Mouse (Mus musculus) MEL (cell line): ENCODE measurements at regions not wholly inside any gene's neighbourhood (a gene's known extent, or its start where the extent isn't known, plus 50 kb on each side); places are given as distances from the start of the nearest gene placed in this dataset.

Experiments used
- CHD2 ChIP-seq: IDR thresholded peaks from 2 replicates; pipeline ENCODE4 v1.6.1; 2011; ENCODE audit warnings: low read length, improper control_type of control experiment
- EP300 ChIP-seq, 2 experiments: IDR thresholded peaks; 2 replicates each; pipeline ENCODE4 v1.6.1; 2011; ENCODE audit warnings: improper control_type of control experiment in 2 of 2, low read length in 2 of 2, low read depth in 1 of 2, mild to moderate bottlenecking in 1 of 2
- ETS1 ChIP-seq: IDR thresholded peaks from 2 replicates; pipeline ENCODE4 v1.6.1; 2012; ENCODE audit warnings: low read depth, mild to moderate bottlenecking, inconsistent platforms, low read length, improper control_type of control experiment, moderate library complexity
- POLR2A ChIP-seq, 2 experiments: IDR thresholded peaks; 2 replicates each; pipeline ENCODE4 v1.6.1; 2011 to 2012; ENCODE audit warnings: low read length in 2 of 2, mild to moderate bottlenecking in 2 of 2, control low read depth in 1 of 2, improper control_type of control experiment in 1 of 2, low read depth in 1 of 2, moderate library complexity in 1 of 2; ENCODE audit not compliant: control insufficient read depth in 1 of 2, insufficient read depth in 1 of 2, poor library complexity in 1 of 2
- POLR2AphosphoS5 ChIP-seq: IDR thresholded peaks from 2 replicates; pipeline ENCODE4 v1.6.1; 2012; ENCODE audit warnings: low read depth, borderline replicate concordance, mild to moderate bottlenecking, inconsistent platforms, low read length, moderate library complexity, mixed read lengths
- SIN3A ChIP-seq: IDR thresholded peaks from 2 replicates; pipeline ENCODE4 v1.6.1; 2012; ENCODE audit warnings: low read length, improper control_type of control experiment, inconsistent platforms
- TBP ChIP-seq: IDR thresholded peaks from 2 replicates; pipeline ENCODE4 v1.8.0; 2011; ENCODE audit warnings: low read depth, low read length, improper control_type of control experiment
- TCF12 ChIP-seq: IDR thresholded peaks from 2 replicates; pipeline ENCODE4 v1.6.1; 2014; ENCODE audit warnings: low read depth, mild to moderate bottlenecking, inconsistent platforms, low read length, improper control_type of control experiment, moderate library complexity
- UBTF ChIP-seq: IDR thresholded peaks from 2 replicates; pipeline ENCODE4 v1.6.1; 2012; ENCODE audit warnings: low read depth, mild to moderate bottlenecking, inconsistent platforms, low read length, improper control_type of control experiment, moderate library complexity, borderline replicate concordance; ENCODE audit not compliant: insufficient read depth
- USF1 ChIP-seq: IDR thresholded peaks from 2 replicates; pipeline ENCODE4 v1.6.1; 2014; ENCODE audit warnings: low read depth, mild to moderate bottlenecking, inconsistent platforms, low read length, improper control_type of control experiment, moderate library complexity

- no peak for TF ChIP-seq EP300 (IDR thresholded peaks at IDR 0.05; ENCODE audit: low read depth in 1 of 2, low read length in 2 of 2)
- TF ChIP-seq CHD2: no peak
- TF ChIP-seq ETS1: no peak
- no peak for TF ChIP-seq SIN3A
- no peak for TF ChIP-seq TBP
- no peak for TF ChIP-seq TCF12
- TF ChIP-seq POLR2A (IDR thresholded peaks at IDR 0.05; ENCODE audit: control insufficient read depth in 1 of 2, insufficient read depth in 1 of 2, low read depth in 1 of 2, low read length in 2 of 2, poor library complexity in 1 of 2): no peak
- no peak for TF ChIP-seq UBTF
- no peak for TF ChIP-seq USF1
- no peak for TF ChIP-seq POLR2AphosphoS5
These were observed 170.5 kb upstream of the Gli2 start for GRCm38 (mm10) chr1:119223876-119224275.
